Mouse (Mus musculus) T-helper 17 cell (primary cell): ENCODE data around the gene Senp1.

ENCODE experiments used
- in situ Hi-C, 2 experiments: fragments of 300-600 bp; cut with MboI, MseI; formaldehyde crosslinking; loops; 1 replicate in 1 of 2; 2 replicates in 1 of 2; pipeline ENCODE4 v1.15.1; 2025; ENCODE audit warnings: high pct_unique_total_duplicates in 2 of 2

Senp1 gene

GRCm38 (mm10) chr15:98093121-98094011, at the start of gene Senp1:
TSS of gene Senp1 (minus strand) at chr15:98093744.
- in situ Hi-C loops = loop anchor here (5.0 kb wide), 4 partner anchors 54 to 1396 kb away; partner anchors contain the start of genes Olfr283 (in 1 of the 2) and Slc38a2 (in 1 of the 2)

- in situ Hi-C loops = loop anchor here in 1 of 2 experiments (10.0 kb wide), 1 partner anchor 1832 kb away; the partner anchor contains the start of gene Larp4
Measured at GRCm38 (mm10) chr15:98142515-98142914, 49.0 kb upstream of the Senp1 start.

GRCm38 (mm10) chr15:98140809-98141208, 47.3 kb upstream of the Senp1 start:
- in situ Hi-C loops = loop anchor here in 1 of 2 experiments (10.0 kb wide), 1 partner anchor 1834 kb away; the partner anchor contains the start of gene Larp4

- in situ Hi-C loops = loop anchor here in 1 of 2 experiments (10.0 kb wide), 1 partner anchor 1835 kb away; the partner anchor contains the start of gene Larp4
Measured at GRCm38 (mm10) chr15:98139763-98140162, 46.2 kb upstream of the Senp1 start.

GRCm38 (mm10) chr15:98136871-98137270, 43.3 kb upstream of the Senp1 start:
- in situ Hi-C loops = no loop called here

- in situ Hi-C loops = no loop called here
Measured at GRCm38 (mm10) chr15:98135671-98136070, 42.1 kb upstream of the Senp1 start.

GRCm38 (mm10) chr15:98134666-98135065, 41.1 kb upstream of the Senp1 start:
- in situ Hi-C loops = no loop called here

GRCm38 (mm10) chr15:98134034-98134433, 40.5 kb upstream of the Senp1 start:
- in situ Hi-C loops = no loop called here

- in situ Hi-C loops = no loop called here
Measured at GRCm38 (mm10) chr15:98133471-98133870, 39.9 kb upstream of the Senp1 start.

GRCm38 (mm10) chr15:98131942-98132655, 38.6 kb upstream of the Senp1 start:
- in situ Hi-C loops = no loop called here

GRCm38 (mm10) chr15:98131451-98131850, 37.9 kb upstream of the Senp1 start:
- in situ Hi-C loops = no loop called here

GRCm38 (mm10) chr15:98131001-98131400, 37.5 kb upstream of the Senp1 start:
- in situ Hi-C loops = no loop called here

GRCm38 (mm10) chr15:98120831-98121230, 27.3 kb upstream of the Senp1 start:
- in situ Hi-C loops = no loop called here

GRCm38 (mm10) chr15:98119363-98119762, 25.8 kb upstream of the Senp1 start:
- in situ Hi-C loops = no loop called here

GRCm38 (mm10) chr15:98116287-98116686, 22.7 kb upstream of the Senp1 start:
- in situ Hi-C loops = no loop called here

- in situ Hi-C loops = no loop called here
Measured at GRCm38 (mm10) chr15:98115779-98116163, 22.2 kb upstream of the Senp1 start.

- in situ Hi-C loops = no loop called here
Measured at GRCm38 (mm10) chr15:98114852-98115778, 21.6 kb upstream of the Senp1 start.

GRCm38 (mm10) chr15:98114098-98114851, 20.7 kb upstream of the Senp1 start:
- in situ Hi-C loops = no loop called here

- in situ Hi-C loops = no loop called here
Measured at GRCm38 (mm10) chr15:98111791-98112190, 18.2 kb upstream of the Senp1 start.
